ENCODE assay signal across 12 mouse cellular contexts in the genomic region with DNA sequence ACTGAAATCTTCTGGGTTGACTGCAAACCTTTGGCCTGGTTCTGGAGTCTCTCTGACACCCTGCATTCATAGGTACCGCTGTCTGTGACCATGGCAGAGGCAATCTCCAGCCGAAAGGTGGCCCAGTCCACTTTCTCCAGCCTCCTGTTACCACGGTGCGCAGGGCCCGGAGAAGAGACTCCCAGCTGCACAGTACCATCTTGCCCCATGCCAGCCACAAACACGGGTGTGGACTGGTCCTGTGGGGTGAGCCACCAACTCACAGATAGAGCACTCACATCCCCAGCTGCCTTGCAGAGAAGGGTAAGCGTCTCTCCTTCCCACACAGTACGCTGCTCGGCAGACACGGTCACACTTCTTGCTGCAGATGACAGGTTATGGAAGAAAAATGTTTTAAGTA. TPM values are rescaled to one million over a fixed set of nuclear protein-coding genes. Genes with fewer than 3 reads are reported as not detected.
"Had no signal": no experiment of that assay in that cellular context is flagged by ENCODE, and none has a peak within 500 bp of the region (broad histone marks: within the 10 kb centered on the region; RNA-seq: fewer than 3 reads in every experiment).

No protein-coding gene starts in this region.

- H3K27ac ChIP-seq: limb, embryonic 13.5 days; liver, embryonic 14.5 days; midbrain, embryonic 12.5 days; neural tube, embryonic 13.5 days; stomach, postnatal 0 days had no signal

- H3K4me3 ChIP-seq: limb, embryonic 13.5 days; midbrain, embryonic 12.5 days; neural tube, embryonic 13.5 days had no signal

- DNase-seq: kidney, adult 8-10 months; kidney, postnatal 25 days; lung, adult 18-20 months; right cerebral cortex, postnatal 14 days had no signal

- H3K36me3 ChIP-seq: limb, embryonic 13.5 days; midbrain, embryonic 12.5 days; neural tube, embryonic 13.5 days had no signal

- H3K27me3 ChIP-seq: limb, embryonic 13.5 days; midbrain, embryonic 12.5 days; neural tube, embryonic 13.5 days had no signal

- H3K9me3 ChIP-seq: limb, embryonic 13.5 days; midbrain, embryonic 12.5 days; neural tube, embryonic 13.5 days had no signal

RNA-seq across cellular contexts. Expression of a gene that starts 16.4 kb away (rescaled TPM):
- total RNA-seq: liver, adult 2 months; megakaryocyte-erythroid progenitor cell, adult 5-6 weeks had no signal
- polyA plus RNA-seq: midbrain, embryonic 12.5 days; midbrain, embryonic 16.5 days had no signal
